Mouse (Mus musculus): ENCODE data around the gene Mlip. TPM values are rescaled to one million over a fixed set of nuclear protein-coding genes. Genes with fewer than 3 reads are reported as not detected.
A peak's percentile ranks its signal among the peaks of the same experiment; 100 is the strongest.

Gene Mlip
- polyA plus RNA-seq, 1 experiment from 2014 or later: 0.23 TPM

- WGBS: 18% methylated on average over 18 of the region's 18 CpGs
- H3K9me3 ChIP-seq (replicated peaks): no peaks in the 10 kb centered on the region
- peaks cover 12% of the 10 kb centered on the region; the same call in 1 of the 2 replicates for H3K4me1 ChIP-seq
- H3K36me3 ChIP-seq (ENCODE audit: poor library complexity, severe bottlenecking): no peaks in the 10 kb centered on the region
- H3K27me3 ChIP-seq: no peaks in the 10 kb centered on the region
- H3K27ac ChIP-seq: peak overlapping the region; percentile 22; the same call in 1 of the 2 replicates
- H3K4me2 ChIP-seq: peak overlapping the region; percentile 54
- peak overlapping the region; percentile 20 for H3K4me3 ChIP-seq
- H3K9ac ChIP-seq: no peak overlapping the region
- peak; percentile 88 for ATAC-seq
Observed at GRCm38 (mm10) chr9:77340159-77340862, 12.5 kb downstream of the Mlip start.

GRCm38 (mm10) chr9:77339571-77340148 is 13.1 kb downstream of the Mlip start:
- Histone ChIP-seq H3K36me3 (ENCODE audit: poor library complexity, severe bottlenecking) (no peaks in the 10 kb centered on the region), H3K9me3 (replicated peaks) (no peaks in the 10 kb centered on the region), H3K9ac (no peak overlapping the region), H3K27me3 (no peaks in the 10 kb centered on the region), H3K27ac (no peak overlapping the region), H3K4me3 (peak overlapping the region; percentile 20; the same call in 1 of the 2 replicates), H3K4me2 (peak overlapping the region; percentile 54), H3K4me1 (peaks cover 12% of the 10 kb centered on the region; the same call in 1 of the 2 replicates)
- WGBS: 57% methylated on average over 7 of the region's 7 CpGs
- ATAC-seq: peak; percentile 28; the same call in 1 of the 2 replicates

DNA sequence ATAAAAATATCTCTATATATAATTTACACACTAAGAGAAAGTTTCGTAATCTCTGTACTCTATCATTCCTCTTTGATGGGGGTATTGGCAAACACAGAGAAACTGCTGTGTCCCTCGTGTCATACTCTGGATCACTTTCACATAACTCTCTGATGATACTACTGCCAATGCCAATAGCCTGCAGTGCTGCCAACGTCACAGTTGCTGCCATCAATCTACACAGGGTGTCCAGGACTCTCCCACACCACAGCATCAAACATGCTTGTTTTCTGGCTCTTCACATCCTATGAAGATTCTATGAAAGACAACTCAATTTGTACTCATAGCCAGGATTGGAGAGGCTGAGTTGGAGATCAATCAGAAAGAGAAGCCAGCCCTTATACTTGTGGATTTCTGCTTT is 17.4 kb downstream of the Mlip start:
- Histone ChIP-seq H3K36me3 (ENCODE audit: poor library complexity, severe bottlenecking) (no peaks in the 10 kb centered on the region), H3K27me3 (no peaks in the 10 kb centered on the region), H3K4me1 (peaks cover 8% of the 10 kb centered on the region; the same call in 1 of the 2 replicates), H3K4me3 (no peak overlapping the region), H3K27ac (no peak overlapping the region), H3K4me2 (no peak overlapping the region), H3K9me3 (replicated peaks) (0 out of 2 replicates have a peak, but pooled peaks cover 3% of the 10 kb centered on the region), H3K9ac (no peak overlapping the region)
- WGBS: 88% methylated on average over 3 of the region's 3 CpGs
- peak; percentile 17; the same call in 1 of the 2 replicates for ATAC-seq

- Histone ChIP-seq H3K9ac (no peak overlapping the region), H3K4me1 (no peaks in the 10 kb centered on the region), H3K9me3 (replicated peaks) (no peaks in the 10 kb centered on the region), H3K27ac (no peak overlapping the region), H3K4me2 (no peak overlapping the region), H3K27me3 (no peaks in the 10 kb centered on the region), H3K36me3 (ENCODE audit: poor library complexity, severe bottlenecking) (no peaks in the 10 kb centered on the region), H3K4me3 (no peak overlapping the region)
- 89% methylated on average over 3 of the region's 3 CpGs for WGBS
- ATAC-seq: no peak
Observed at GRCm38 (mm10) chr9:77318346-77318745, 34.4 kb downstream of the Mlip start.

DNA sequence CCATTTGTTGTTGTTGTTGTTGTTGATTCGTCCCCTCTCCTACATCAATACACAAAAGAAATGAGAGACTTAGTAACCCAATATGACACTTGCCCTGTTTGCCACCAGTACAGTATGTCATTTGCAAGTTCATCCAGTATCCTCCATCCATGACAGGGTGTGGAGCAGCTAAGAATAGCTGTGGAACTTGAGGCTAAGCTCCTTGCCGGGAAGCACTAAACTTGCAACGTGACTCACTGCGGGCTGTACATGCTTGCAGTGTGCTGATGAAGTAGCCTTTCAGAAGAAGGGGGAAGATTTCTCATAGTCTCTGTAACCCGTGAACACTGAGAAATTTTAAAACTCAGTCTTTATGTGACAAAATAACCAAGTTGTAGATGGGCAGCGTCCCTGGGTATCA is 42.2 kb downstream of the Mlip start:
- ATAC-seq: no peak
- Histone ChIP-seq H3K4me1 (no peaks in the 10 kb centered on the region), H3K9me3 (replicated peaks) (no peaks in the 10 kb centered on the region), H3K4me2 (no peak overlapping the region), H3K4me3 (no peak overlapping the region), H3K27ac (no peak overlapping the region), H3K36me3 (ENCODE audit: poor library complexity, severe bottlenecking) (no peaks in the 10 kb centered on the region), H3K27me3 (no peaks in the 10 kb centered on the region), H3K9ac (no peak overlapping the region)
- 83% methylated on average over 6 of the region's 6 CpGs for WGBS

DNA sequence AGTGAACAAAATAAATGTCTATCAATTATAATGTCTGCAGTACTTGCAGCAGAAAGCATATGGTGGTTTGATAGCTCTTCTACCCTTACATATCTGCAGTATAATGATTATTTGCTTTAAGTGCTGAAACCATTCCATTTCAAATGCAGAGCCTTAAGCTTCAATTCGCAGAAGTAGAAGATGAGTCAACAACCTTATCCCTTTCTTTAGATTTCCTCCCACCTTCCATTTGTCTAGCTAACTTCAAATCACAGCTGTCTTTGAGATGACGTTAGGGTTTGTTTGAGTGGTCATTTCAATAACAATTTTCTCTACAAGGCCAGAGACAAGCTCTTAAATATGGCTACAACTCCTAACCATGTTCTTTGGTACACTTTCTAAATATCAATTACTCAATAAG is 47.4 kb downstream of the Mlip start:
- H3K4me1 ChIP-seq: no peaks in the 10 kb centered on the region
- no peaks in the 10 kb centered on the region for H3K36me3 ChIP-seq (ENCODE audit: poor library complexity, severe bottlenecking)
- H3K27me3 ChIP-seq: no peaks in the 10 kb centered on the region
- 84% methylated on average over 2 of the region's 2 CpGs for WGBS
- H3K4me3 ChIP-seq: no peak overlapping the region
- no peak overlapping the region for H3K4me2 ChIP-seq
- no peak overlapping the region for H3K9ac ChIP-seq
- no peaks in the 10 kb centered on the region for H3K9me3 ChIP-seq (replicated peaks)
- no peak for ATAC-seq
- no peak overlapping the region for H3K27ac ChIP-seq

- no peak overlapping the region for H3K4me2 ChIP-seq
- no peaks in the 10 kb centered on the region for H3K4me1 ChIP-seq
- H3K36me3 ChIP-seq (ENCODE audit: poor library complexity, severe bottlenecking): no peaks in the 10 kb centered on the region
- no peak overlapping the region for H3K4me3 ChIP-seq
- no peaks in the 10 kb centered on the region for H3K9me3 ChIP-seq (replicated peaks)
- no peak for ATAC-seq
- H3K9ac ChIP-seq: no peak overlapping the region
- no peaks in the 10 kb centered on the region for H3K27me3 ChIP-seq
- WGBS: 84% methylated on average over 8 of the region's 8 CpGs
- H3K27ac ChIP-seq: no peak overlapping the region
Observed at GRCm38 (mm10) chr9:77302340-77302739, 50.4 kb downstream of the Mlip start.

GRCm38 (mm10) chr9:77287958-77288357 is 64.8 kb downstream of the Mlip start:
- Histone ChIP-seq H3K9me3 (replicated peaks) (no peaks in the 10 kb centered on the region), H3K9ac (no peak overlapping the region), H3K4me3 (no peak overlapping the region), H3K4me2 (no peak overlapping the region), H3K4me1 (no peaks in the 10 kb centered on the region), H3K27me3 (no peaks in the 10 kb centered on the region), H3K27ac (no peak overlapping the region), H3K36me3 (ENCODE audit: poor library complexity, severe bottlenecking) (no peaks in the 10 kb centered on the region)
- 92% methylated on average over 5 of the region's 5 CpGs for WGBS
- no peak for ATAC-seq

GRCm38 (mm10) chr9:77279371-77279770 is 73.4 kb downstream of the Mlip start:
- Histone ChIP-seq H3K36me3 (ENCODE audit: poor library complexity, severe bottlenecking) (no peaks in the 10 kb centered on the region), H3K4me1 (peaks cover 21% of the 10 kb centered on the region), H3K4me3 (no peak overlapping the region), H3K4me2 (no peak overlapping the region), H3K9me3 (replicated peaks) (no peaks in the 10 kb centered on the region), H3K27ac (no peak overlapping the region), H3K27me3 (no peaks in the 10 kb centered on the region), H3K9ac (no peak overlapping the region)
- WGBS: 62% methylated on average over 5 of the region's 5 CpGs
- ATAC-seq: no peak

DNA sequence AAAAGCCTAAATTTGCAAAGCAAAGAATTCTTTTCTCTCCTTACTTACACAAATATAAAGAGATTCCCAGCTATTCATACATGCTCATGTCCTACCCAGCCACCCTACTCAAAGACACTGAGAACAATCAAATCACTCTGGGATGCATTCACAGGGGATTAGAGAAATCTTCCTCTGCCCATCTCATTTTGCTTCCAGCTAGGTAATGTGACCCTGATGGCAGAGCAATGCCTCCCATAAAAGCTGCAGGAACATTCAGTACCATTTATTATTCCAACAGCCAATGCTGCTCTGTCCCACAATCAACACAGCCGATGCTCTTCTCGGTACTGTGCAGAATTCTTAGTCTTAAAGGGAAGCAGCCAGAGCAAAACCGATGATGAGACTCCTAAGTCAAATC is 74.7 kb downstream of the Mlip start:
- Histone ChIP-seq H3K36me3 (ENCODE audit: poor library complexity, severe bottlenecking) (no peaks in the 10 kb centered on the region), H3K27me3 (no peaks in the 10 kb centered on the region), H3K27ac (no peak overlapping the region), H3K4me1 (peaks cover 21% of the 10 kb centered on the region), H3K4me3 (no peak overlapping the region), H3K9ac (no peak overlapping the region), H3K4me2 (no peak overlapping the region), H3K9me3 (replicated peaks) (no peaks in the 10 kb centered on the region)
- 26% methylated on average over 3 of the region's 3 CpGs for whole genome bisulfite sequencing
- no peak for ATAC-seq

GRCm38 (mm10) chr9:77277270-77277669 is 75.5 kb downstream of the Mlip start:
- Histone ChIP-seq H3K9ac (no peak overlapping the region), H3K4me2 (no peak overlapping the region), H3K36me3 (ENCODE audit: poor library complexity, severe bottlenecking) (no peaks in the 10 kb centered on the region), H3K27ac (0 out of 2 replicates have a peak overlapping the region, but pooled peaks have one; percentile 10), H3K9me3 (replicated peaks) (no peaks in the 10 kb centered on the region), H3K27me3 (no peaks in the 10 kb centered on the region), H3K4me3 (no peak overlapping the region), H3K4me1 (peaks cover 21% of the 10 kb centered on the region)
- WGBS: 49% methylated on average over 5 of the region's 5 CpGs
- ATAC-seq: 0 out of 2 replicates have a peak, but pooled peaks have one; percentile 31

GRCm38 (mm10) chr9:77276451-77277154 is 76.2 kb downstream of the Mlip start:
- no peaks in the 10 kb centered on the region for H3K27me3 ChIP-seq
- no peak overlapping the region for H3K4me2 ChIP-seq
- 25% methylated on average over 5 of the region's 5 CpGs for WGBS
- H3K27ac ChIP-seq: no peak overlapping the region; the same call in 1 of the 2 replicates
- peak; percentile 89 for ATAC-seq
- H3K9ac ChIP-seq: no peak overlapping the region
- no peaks in the 10 kb centered on the region for H3K9me3 ChIP-seq (replicated peaks)
- peaks cover 21% of the 10 kb centered on the region for H3K4me1 ChIP-seq
- no peak overlapping the region for H3K4me3 ChIP-seq
- H3K36me3 ChIP-seq (ENCODE audit: poor library complexity, severe bottlenecking): no peaks in the 10 kb centered on the region
